Mouse (Mus musculus): ENCODE measurements around the gene Pomp.

GRCm38 (mm10) chr5:147888313-147889297 is 28.3 kb downstream of the Pomp start:
- TF ChIP-seq CTCF (IDR thresholded peaks at IDR 0.05; ENCODE audit: insufficient read depth, low read depth, low read length) (no peak), POLR2A (IDR thresholded peaks at IDR 0.05; ENCODE audit: insufficient read depth, low read depth, low read length) (no peak)

Measured in olfactory bulb, adult 2 months (tissue).